Mouse (Mus musculus) T-helper 1 cell (primary cell): Measurements from ENCODE around the gene Rere.

ENCODE experiments used
- in situ Hi-C: fragments of 300-600 bp; cut with MboI, MseI; formaldehyde crosslinking; loops from one replicate; pipeline ENCODE4 v1.15.1; 2025; ENCODE audit warnings: high pct_unique_total_duplicates

Gene Rere

GRCm38 (mm10) chr4:150651390-150652277, 370.2 kb downstream of the Rere start, which contains the start of gene Slc45a1:
Gene Slc45a1 (minus strand): TSS chr4:150652174.
- in situ Hi-C loops = loop anchor here (25.0 kb wide), 1 partner anchor 236 kb away; no protein-coding TSS in a partner anchor

- in situ Hi-C loops = loop anchor here (25.0 kb wide), 1 partner anchor 234 kb away; no protein-coding TSS in a partner anchor
Observed at GRCm38 (mm10) chr4:150653072-150653599, 371.7 kb downstream of the Rere start.

GRCm38 (mm10) chr4:150655989-150656388, 374.5 kb downstream of the Rere start:
- in situ Hi-C loops = loop anchor here (25.0 kb wide), 1 partner anchor 231 kb away; no protein-coding TSS in a partner anchor

GRCm38 (mm10) chr4:150656504-150656903, 375.1 kb downstream of the Rere start:
- in situ Hi-C loops = loop anchor here (25.0 kb wide), 1 partner anchor 231 kb away; no protein-coding TSS in a partner anchor

DNA sequence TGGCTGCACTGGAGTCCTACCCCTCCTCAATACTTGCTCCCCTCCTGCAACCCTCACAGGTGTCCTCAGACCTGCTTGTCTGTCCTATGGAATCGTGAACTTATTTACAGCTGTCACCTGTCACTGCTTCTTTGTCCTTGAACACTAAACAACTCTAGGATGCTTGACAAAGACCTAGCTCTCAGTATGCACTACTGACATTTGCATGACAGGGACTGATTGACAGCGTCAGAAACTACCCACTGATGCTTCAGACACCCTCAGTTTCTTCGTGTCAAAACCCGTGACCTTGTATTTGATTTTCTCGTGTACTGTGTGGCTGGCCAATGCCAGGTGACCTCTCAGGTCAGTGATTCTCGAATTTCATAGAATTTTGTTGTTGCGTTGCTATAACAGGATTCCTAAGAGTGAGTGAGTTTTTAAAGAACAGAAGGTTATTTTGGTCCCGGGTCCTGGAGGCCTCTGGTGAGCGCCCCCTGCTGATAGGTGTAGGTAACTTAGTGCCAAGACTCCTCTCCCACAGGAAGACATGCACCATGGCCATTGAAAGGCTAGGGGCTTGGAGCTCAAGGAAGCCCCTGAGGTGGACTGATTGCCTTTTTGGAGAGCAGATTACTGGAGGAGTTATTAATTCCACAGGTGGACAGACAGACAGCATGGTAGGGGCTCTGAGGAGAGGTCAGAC, 378.6 kb downstream of the Rere start:
- in situ Hi-C loops = loop anchor here (25.0 kb wide), 1 partner anchor 227 kb away; no protein-coding TSS in a partner anchor

- in situ Hi-C loops = loop anchor here (25.0 kb wide), 1 partner anchor 225 kb away; no protein-coding TSS in a partner anchor
Observed at GRCm38 (mm10) chr4:150661886-150662285, 380.4 kb downstream of the Rere start.

DNA sequence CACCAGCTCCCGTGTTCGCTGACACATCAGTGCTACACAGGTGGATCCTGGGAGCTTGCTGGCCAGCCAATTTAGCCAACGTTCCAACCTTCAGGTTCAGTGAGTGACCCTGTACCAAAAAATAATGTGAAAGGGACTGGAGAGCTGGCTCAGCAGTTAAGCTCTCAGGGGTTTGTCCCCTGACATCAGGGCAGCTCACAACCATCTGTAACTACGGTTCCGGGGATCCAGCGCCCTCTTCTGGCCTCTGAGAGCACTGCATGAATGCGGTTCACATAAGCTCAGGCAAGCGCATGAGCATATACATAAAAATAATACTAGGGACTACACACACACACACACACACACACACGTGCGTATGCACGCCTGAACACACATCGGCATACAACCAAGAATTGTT, 381.7 kb downstream of the Rere start:
- in situ Hi-C loops = loop anchor here (25.0 kb wide), 1 partner anchor 224 kb away; no protein-coding TSS in a partner anchor

DNA sequence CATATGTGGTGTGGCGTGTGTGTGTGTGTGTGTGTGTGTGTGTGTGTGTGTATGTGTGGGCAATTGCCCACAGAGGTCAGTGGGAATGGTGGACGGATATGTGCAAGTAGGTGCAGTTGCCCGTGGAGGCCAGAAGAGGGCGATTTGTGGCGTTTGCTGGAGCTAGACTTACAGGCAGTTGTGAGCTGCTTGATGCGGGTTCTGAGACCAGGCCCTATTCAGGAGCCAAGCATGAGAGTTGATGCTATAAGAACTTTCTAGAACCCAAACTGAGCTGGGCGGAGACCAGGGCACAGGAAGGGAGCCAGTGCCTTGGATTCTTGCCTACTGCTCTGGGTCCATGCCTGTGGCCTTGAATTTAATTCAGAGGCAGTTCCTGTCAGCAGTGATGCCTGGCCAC, 383.3 kb downstream of the Rere start:
- in situ Hi-C loops = loop anchor here (25.0 kb wide), 1 partner anchor 223 kb away; no protein-coding TSS in a partner anchor

- in situ Hi-C loops = loop anchor here (25.0 kb wide), 1 partner anchor 221 kb away; no protein-coding TSS in a partner anchor
Observed at GRCm38 (mm10) chr4:150665806-150666205, 384.4 kb downstream of the Rere start.
